Mouse (Mus musculus): ENCODE data around the gene Dmap1. TPM values are rescaled to one million over a fixed set of nuclear protein-coding genes. Genes with fewer than 3 reads are reported as not detected.

The Dmap1 gene
- total and polyA plus RNA-seq, 3 experiments: 45.2 to 69.7 TPM; not detected in 1

DNA sequence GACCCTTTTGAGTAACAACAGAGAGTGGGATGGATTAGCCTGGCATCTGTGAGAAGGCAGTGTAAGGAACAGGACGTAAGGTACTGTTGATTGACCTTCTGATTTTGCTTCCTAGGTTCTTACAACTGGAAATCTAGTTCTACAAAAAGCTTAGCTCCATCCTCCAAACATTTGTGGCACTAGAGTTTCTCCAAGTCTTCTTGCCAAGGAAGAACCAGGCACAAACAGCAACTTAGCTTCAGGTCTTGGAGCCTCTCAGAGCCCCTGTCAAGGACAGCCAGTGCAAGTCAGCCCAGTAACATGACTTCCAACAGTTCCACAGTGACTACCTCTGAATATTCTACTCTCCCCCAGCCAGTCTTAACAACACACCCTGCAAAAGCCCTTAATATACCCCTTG lies 42.0 kb upstream of the Dmap1 start, which contains the start of gene Gm12845:
TSS of gene Gm12845 (plus strand) at position 301 of the 400 bp plus-strand sequence.
- no peak for DNase-seq (ENCODE audit: low read depth, low spot score)
- TF ChIP-seq SMC3 (IDR thresholded peaks at IDR 0.05; ENCODE audit: low read depth, low read length): no peak
- no peak for TF ChIP-seq GABPA (IDR thresholded peaks at IDR 0.05; ENCODE audit: low read depth, low read length)
- TF ChIP-seq MYB (IDR thresholded peaks at IDR 0.05; ENCODE audit: low read depth, low read length): no peak
- no peak for TF ChIP-seq CTCF (IDR thresholded peaks at IDR 0.05 in 2 of 3, conservative IDR thresholded peaks at IDR 0.05 in 1 of 3; ENCODE audit: control insufficient read depth in 1 of 3, insufficient read depth in 1 of 3, low read depth in 2 of 3, low read length in 3 of 3, poor library complexity in 1 of 3, severe bottlenecking in 1 of 3)
- TF ChIP-seq NELFE (IDR thresholded peaks at IDR 0.05; ENCODE audit: low read depth, low read length): no peak
- TF ChIP-seq MYC (IDR thresholded peaks at IDR 0.05; ENCODE audit: low read depth, low read length): no peak
- TF ChIP-seq MAX (IDR thresholded peaks at IDR 0.05; ENCODE audit: low read length): no peak
- no peak for TF ChIP-seq ELF1 (IDR thresholded peaks at IDR 0.05; ENCODE audit: low read depth, low read length)
- no peak for TF ChIP-seq UBTF (IDR thresholded peaks at IDR 0.05; ENCODE audit: borderline replicate concordance, insufficient read depth, low read depth, low read length)
- no peak for TF ChIP-seq POLR2A (IDR thresholded peaks at IDR 0.05; ENCODE audit: control insufficient read depth in 1 of 2, insufficient read depth in 1 of 2, low read depth in 1 of 2, low read length in 2 of 2, poor library complexity in 1 of 2)
- Histone ChIP-seq H3K27me3 (ENCODE audit: control insufficient read depth in 1 of 2, insufficient read depth in 2 of 2, low read length in 2 of 2) (peaks cover 10 to 13% of the 10 kb centered on the region in 2 experiments), H3K4me1 (ENCODE audit: control insufficient read depth in 1 of 2, insufficient read depth in 2 of 2, low read length in 2 of 2) (no peaks in the 10 kb centered on the region), H3K9ac (ENCODE audit: control insufficient read depth, low read depth, low read length, poor library complexity, severe bottlenecking) (no peak within 1 kb of the TSS), H3K79me2 (ENCODE audit: control insufficient read depth, insufficient read depth, low read length, poor library complexity) (no peaks in the 10 kb centered on the region), H3K4me3 (ENCODE audit: control insufficient read depth in 1 of 2, insufficient read depth in 1 of 2, low read depth in 2 of 2, low read length in 2 of 2) (no peak within 1 kb of the TSS), H3K36me3 (ENCODE audit: control insufficient read depth in 1 of 2, insufficient read depth in 2 of 2, low read length in 2 of 2) (no peaks in the 10 kb centered on the region), H3K9me3 (replicated peaks; ENCODE audit: insufficient read depth, low read length) (no peaks in the 10 kb centered on the region), H3K27ac (ENCODE audit: control insufficient read depth, low read depth, low read length) (no peak within 1 kb of the TSS)

DNA sequence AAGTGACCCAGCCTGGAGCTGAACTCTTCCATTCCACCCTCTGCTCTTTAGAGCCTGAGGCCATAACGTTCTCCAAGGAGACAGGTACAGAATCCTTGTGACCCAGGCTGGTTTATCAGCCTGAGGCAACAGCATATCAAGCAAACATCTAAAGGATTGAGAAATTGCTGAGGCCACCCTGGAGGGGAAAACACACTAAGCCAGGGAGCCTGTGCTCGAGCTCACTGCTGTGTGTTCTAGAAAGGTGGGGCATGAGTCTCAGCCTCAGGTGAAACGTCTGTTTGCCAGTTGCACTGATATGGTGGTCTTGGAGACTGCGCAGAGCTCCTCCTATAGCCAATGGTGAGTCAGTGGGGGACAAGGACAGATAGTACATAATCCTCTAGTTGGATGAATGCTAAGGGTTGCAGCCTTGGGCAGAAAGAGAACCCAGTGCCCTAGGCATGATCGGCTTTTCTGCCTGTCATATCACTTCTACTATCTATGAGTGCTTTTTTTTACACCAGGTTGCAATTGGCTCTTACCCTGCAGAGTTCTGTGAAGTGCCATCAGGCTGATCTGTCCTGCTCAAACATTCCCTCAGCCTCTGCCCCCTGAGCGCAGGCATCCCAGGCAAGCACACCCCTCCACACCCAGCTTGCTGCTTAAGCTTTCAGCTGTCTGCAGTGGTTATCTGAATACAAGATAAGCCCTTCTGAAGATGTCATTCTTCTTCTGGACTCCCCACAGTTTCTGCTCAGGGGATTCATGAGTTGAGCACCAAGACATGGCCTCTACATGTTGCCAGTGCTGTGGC lies 31.4 kb upstream of the Dmap1 start:
- H3K9me3 ChIP-seq (replicated peaks; ENCODE audit: insufficient read depth, low read length): no peaks in the 10 kb centered on the region
- peaks cover 2 to 5% of the 10 kb centered on the region in 2 experiments; a peak in 3 of 4 replicates for H3K27me3 ChIP-seq (ENCODE audit: control insufficient read depth in 1 of 2, insufficient read depth in 2 of 2, low read length in 2 of 2)
- no peaks in the 10 kb centered on the region for H3K79me2 ChIP-seq (ENCODE audit: control insufficient read depth, insufficient read depth, low read length, poor library complexity)
- TF ChIP-seq RCOR1 (IDR thresholded peaks at IDR 0.05; ENCODE audit: low read depth, low read length): no peak
- no peak for TF ChIP-seq TAL1 (IDR thresholded peaks at IDR 0.05; ENCODE audit: low read length)
- TF ChIP-seq JUND (IDR thresholded peaks at IDR 0.05; ENCODE audit: low read depth, low read length): no peak
- TF ChIP-seq SIN3A (IDR thresholded peaks at IDR 0.05; ENCODE audit: low read length): no peak
- no peak for TF ChIP-seq NRF1 (IDR thresholded peaks at IDR 0.05; ENCODE audit: insufficient read depth, low read depth, low read length, poor library complexity, severe bottlenecking)
- TF ChIP-seq ZKSCAN1 (IDR thresholded peaks at IDR 0.05; ENCODE audit: low read depth, low read length): no peak
- TF ChIP-seq TCF12 (IDR thresholded peaks at IDR 0.05; ENCODE audit: low read depth, low read length): no peak
- no peak for TF ChIP-seq UBTF (IDR thresholded peaks at IDR 0.05; ENCODE audit: borderline replicate concordance, insufficient read depth, low read depth, low read length)
- TF ChIP-seq HCFC1 (IDR thresholded peaks at IDR 0.05; ENCODE audit: low read depth, low read length): no peak
- TF ChIP-seq ZNF384 (IDR thresholded peaks at IDR 0.05; ENCODE audit: low read depth, low read length): no peak
- no peak for TF ChIP-seq CHD2 (IDR thresholded peaks at IDR 0.05; ENCODE audit: low read length)
- H3K4me1 ChIP-seq (ENCODE audit: control insufficient read depth in 1 of 2, insufficient read depth in 2 of 2, low read length in 2 of 2): peaks cover 0 to 5% of the 10 kb centered on the region in 2 experiments; a peak in 2 of 4 replicates
- H3K36me3 ChIP-seq (ENCODE audit: control insufficient read depth in 1 of 2, insufficient read depth in 2 of 2, low read length in 2 of 2): 0 out of 4 replicates have a peak, but pooled peaks cover 0 to 2% of the 10 kb centered on the region in 2 experiments
- no peak for DNase-seq (ENCODE audit: low read depth, low spot score)
- no peak overlapping the region for H3K27ac ChIP-seq (ENCODE audit: control insufficient read depth, low read depth, low read length)
- H3K9ac ChIP-seq (ENCODE audit: control insufficient read depth, low read depth, low read length, poor library complexity, severe bottlenecking): no peak overlapping the region
- no peak overlapping the region for H3K4me3 ChIP-seq (ENCODE audit: control insufficient read depth in 1 of 2, insufficient read depth in 1 of 2, low read depth in 2 of 2, low read length in 2 of 2)

Measured in MEL (cell line).